35 mouse cellular contexts compared by ENCODE assay signal in genomic region chr2:91064211-91064610, GRCm38 (mm10). TPM values are rescaled to one million over a fixed set of nuclear protein-coding genes. Genes with fewer than 3 reads are reported as not detected.
A peak's percentile ranks its signal among the peaks of the same experiment; 100 is the strongest.
DNase-seq lines count a peak whose midpoint lies in the region; ATAC-seq and TF ChIP-seq lines count a peak whose summit lies in the region.
"Had no signal": no experiment of that assay in that cellular context is flagged by ENCODE, and none has a peak within 500 bp of the region (broad histone marks: within the 10 kb centered on the region; RNA-seq: fewer than 3 reads in every experiment).

No protein-coding gene starts in this region.

- no peak for TF ChIP-seq EP300 in liver, postnatal 0 days (IDR thresholded peaks at IDR 0.05; ENCODE audit: low read depth)

- no peaks in the 10 kb centered on the region for H3K27me3 ChIP-seq in hindbrain, postnatal 0 days (ENCODE audit: insufficient read depth, low read length)
- H3K27me3 ChIP-seq in hindbrain, embryonic 12.5 days = no peaks in the 10 kb centered on the region
- no peaks in the 10 kb centered on the region for H3K27me3 ChIP-seq in liver, postnatal 0 days (ENCODE audit: insufficient read depth, low read length)
- H3K27me3 ChIP-seq in liver, embryonic 11.5 days (replicated peaks; ENCODE audit: control insufficient read depth, insufficient read depth, low read length) = no peaks in the 10 kb centered on the region
- H3K27me3 ChIP-seq in E14TG2a.4 (ENCODE audit: insufficient read depth, low read length) = 0 out of 2 replicates have a peak, but pooled peaks cover 6% of the 10 kb centered on the region
- H3K27me3 ChIP-seq: embryonic facial prominence, embryonic 15.5 days; forebrain, embryonic 12.5 days; heart, embryonic 12.5 days; limb, embryonic 13.5 days; lung, embryonic 15.5 days; megakaryocyte, embryonic 14.5 days; midbrain, embryonic 13.5 days; stomach, embryonic 15.5 days had no signal

- H3K4me3 ChIP-seq in hindbrain, postnatal 0 days (ENCODE audit: low read length) = no peak overlapping the region
- no peak overlapping the region for H3K4me3 ChIP-seq in hindbrain, embryonic 12.5 days
- H3K4me3 ChIP-seq in liver, postnatal 0 days (ENCODE audit: low read depth, low read length) = no peak overlapping the region
- H3K4me3 ChIP-seq in liver, embryonic 11.5 days (ENCODE audit: low read depth, low read length) = no peak overlapping the region
- no peak overlapping the region for H3K4me3 ChIP-seq in E14TG2a.4 (replicated peaks; ENCODE audit: low read length)
- H3K4me3 ChIP-seq: embryonic facial prominence, embryonic 10.5 days; embryonic facial prominence, embryonic 15.5 days; forebrain, embryonic 12.5 days; heart, embryonic 12.5 days; limb, embryonic 13.5 days; lung, embryonic 15.5 days; megakaryocyte, embryonic 14.5 days; midbrain, embryonic 13.5 days; stomach, embryonic 15.5 days had no signal

- TF ChIP-seq CTCF in hindbrain, postnatal 0 days (IDR thresholded peaks at IDR 0.05; ENCODE audit: low read depth) = peak; percentile 28; the same call in 1 of the 2 replicates
- TF ChIP-seq CTCF in liver, postnatal 0 days (IDR thresholded peaks at IDR 0.05; ENCODE audit: low read depth) = peak; percentile 22; the same call in 1 of the 2 replicates
- peak; percentile 33; the same call in 1 of the 2 replicates for TF ChIP-seq CTCF in E14TG2a.4 (conservative IDR thresholded peaks at IDR 0.05; ENCODE audit: low read length)

- no peak overlapping the region for H3K4me2 ChIP-seq in hindbrain, postnatal 0 days (ENCODE audit: low read depth, low read length)
- H3K4me2 ChIP-seq in hindbrain, embryonic 12.5 days (replicated peaks) = no peak overlapping the region
- H3K4me2 ChIP-seq in liver, postnatal 0 days (ENCODE audit: low read depth, low read length) = no peak overlapping the region
- H3K4me2 ChIP-seq in liver, embryonic 11.5 days = no peak overlapping the region
- H3K4me2 ChIP-seq: embryonic facial prominence, embryonic 15.5 days; forebrain, embryonic 12.5 days; heart, embryonic 12.5 days; hindbrain, embryonic 14.5 days; limb, embryonic 13.5 days; lung, embryonic 15.5 days; midbrain, embryonic 13.5 days; stomach, embryonic 15.5 days had no signal

- ATAC-seq in hindbrain, postnatal 0 days = no peak
- no peak for ATAC-seq in hindbrain, embryonic 12.5 days (ENCODE audit: low FRiP score)
- no peak for ATAC-seq in liver, postnatal 0 days
- ATAC-seq in liver, embryonic 11.5 days (replicated peaks; ENCODE audit: low FRiP score) = no peak
- ATAC-seq: activated CD4-positive, CD25-positive, alpha-beta regulatory T cell, adult 4 months; CD4-positive, CD25-positive, alpha-beta regulatory T cell, adult 4 months; inflammation-experienced regulatory T-cells, adult 6 months; midbrain, embryonic 13.5 days had no signal

- peaks cover 9% of the 10 kb centered on the region for H3K4me1 ChIP-seq in hindbrain, postnatal 0 days (ENCODE audit: insufficient read depth, low read length)
- H3K4me1 ChIP-seq in hindbrain, embryonic 12.5 days = peaks cover 10% of the 10 kb centered on the region
- H3K4me1 ChIP-seq in liver, postnatal 0 days (ENCODE audit: insufficient read depth) = peaks cover 16% of the 10 kb centered on the region
- H3K4me1 ChIP-seq in liver, embryonic 11.5 days (replicated peaks; ENCODE audit: control insufficient read depth, insufficient read depth, low read length) = peaks cover 17% of the 10 kb centered on the region
- peaks cover 67% of the 10 kb centered on the region for H3K4me1 ChIP-seq in E14TG2a.4 (replicated peaks; ENCODE audit: low read depth, low read length)

- no peak for DNase-seq in hindbrain, postnatal 0 days (ENCODE audit: low spot score)
- no peak for DNase-seq in liver, postnatal 0 days
- DNase-seq in liver, embryonic 11.5 days (ENCODE audit: low spot score) = no peak
- DNase-seq in ZHBTc4 (ENCODE audit: low read depth, low spot score) = peak; percentile 66
- no peak for DNase-seq in urinary bladder, adult 18-20 months (ENCODE audit: low spot score in 2 of 2)
- DNase-seq in adrenal gland, adult 18-20 months (ENCODE audit: low spot score in 2 of 2) = no peak
- DNase-seq: adrenal gland, adult 8-10 months; cerebellum, adult 2 months; cerebellum, postnatal 25 days; gastrocnemius, postnatal 25 days; heart, adult 11 months; heart, postnatal 4 days; kidney, adult 18-20 months; kidney, postnatal 4 days; lung, postnatal 36 days; right cerebral cortex, postnatal 25 days; thymus, postnatal 14 days had no signal

- no peaks in the 10 kb centered on the region for H3K9me3 ChIP-seq in hindbrain, postnatal 0 days (ENCODE audit: low read length)
- no peaks in the 10 kb centered on the region for H3K9me3 ChIP-seq in hindbrain, embryonic 12.5 days (replicated peaks)
- no peaks in the 10 kb centered on the region for H3K9me3 ChIP-seq in liver, postnatal 0 days (ENCODE audit: low read length)
- H3K9me3 ChIP-seq in liver, embryonic 11.5 days (ENCODE audit: control insufficient read depth, low read length) = no peaks in the 10 kb centered on the region
- H3K9me3 ChIP-seq in E14TG2a.4 (ENCODE audit: low read length) = no peaks in the 10 kb centered on the region
- H3K9me3 ChIP-seq: embryonic facial prominence, embryonic 10.5 days; embryonic facial prominence, embryonic 15.5 days; forebrain, embryonic 12.5 days; heart, embryonic 12.5 days; limb, embryonic 13.5 days; lung, embryonic 15.5 days; megakaryocyte, embryonic 14.5 days; midbrain, embryonic 13.5 days; stomach, embryonic 15.5 days had no signal

- no peak overlapping the region for H3K27ac ChIP-seq in hindbrain, postnatal 0 days
- H3K27ac ChIP-seq in hindbrain, embryonic 12.5 days = no peak overlapping the region
- H3K27ac ChIP-seq in liver, postnatal 0 days (ENCODE audit: low read depth) = no peak overlapping the region
- H3K27ac ChIP-seq in liver, embryonic 11.5 days (ENCODE audit: low read depth, low read length) = no peak overlapping the region
- H3K27ac ChIP-seq: embryonic facial prominence, embryonic 10.5 days; embryonic facial prominence, embryonic 15.5 days; forebrain, embryonic 12.5 days; hindbrain, embryonic 14.5 days; limb, embryonic 13.5 days; liver, embryonic 14.5 days; lung, embryonic 15.5 days; midbrain, embryonic 13.5 days; stomach, embryonic 15.5 days had no signal

- H3K9ac ChIP-seq in hindbrain, postnatal 0 days (replicated peaks; ENCODE audit: low read length) = no peak overlapping the region
- no peak overlapping the region for H3K9ac ChIP-seq in hindbrain, embryonic 12.5 days
- H3K9ac ChIP-seq in liver, postnatal 0 days (replicated peaks) = no peak overlapping the region
- no peak overlapping the region for H3K9ac ChIP-seq in liver, embryonic 11.5 days (ENCODE audit: low read depth, low read length)
- H3K9ac ChIP-seq: embryonic facial prominence, embryonic 15.5 days; forebrain, embryonic 12.5 days; heart, embryonic 12.5 days; hindbrain, embryonic 14.5 days; limb, embryonic 13.5 days; liver, embryonic 14.5 days; lung, embryonic 15.5 days; midbrain, embryonic 13.5 days; stomach, embryonic 15.5 days had no signal

- peaks cover 24% of the 10 kb centered on the region for H3K36me3 ChIP-seq in hindbrain, postnatal 0 days (ENCODE audit: insufficient read depth, low read length)
- H3K36me3 ChIP-seq in hindbrain, embryonic 12.5 days = peaks cover 65% of the 10 kb centered on the region
- peaks cover 38% of the 10 kb centered on the region for H3K36me3 ChIP-seq in liver, postnatal 0 days (replicated peaks; ENCODE audit: insufficient read depth, low read length)
- H3K36me3 ChIP-seq in liver, embryonic 11.5 days (ENCODE audit: control insufficient read depth, insufficient read depth, low read length) = peaks cover 22% of the 10 kb centered on the region
- H3K36me3 ChIP-seq in E14TG2a.4 (ENCODE audit: insufficient read depth, low read length) = peaks cover 72% of the 10 kb centered on the region

- WGBS in hindbrain, postnatal 0 days = 86% methylated on average over 6 of the region's 6 CpGs
- 86% methylated on average over 6 of the region's 6 CpGs for WGBS in hindbrain, embryonic 12.5 days
- 87% methylated on average over 6 of the region's 6 CpGs for WGBS in liver, postnatal 0 days (ENCODE audit: insufficient replicate concordance)
- WGBS in liver, embryonic 11.5 days = 89% methylated on average over 6 of the region's 6 CpGs

RNA-seq across cellular contexts. Expression of gene Slc39a13, which starts 6.0 kb away (rescaled TPM):
- total RNA-seq in hindbrain, postnatal 0 days (2014; rRNA removed) = 37.1 and 42.7 TPM in 2 replicates
- polyA plus RNA-seq in hindbrain, postnatal 0 days (2015; fragmentation: Nextera tagmentation; extraction: Ambion mirVana) = 22.6 and 24.4 TPM in 2 replicates
- 32.6 and 36.1 TPM in 2 replicates for polyA plus RNA-seq in hindbrain, embryonic 12.5 days (2016; fragmentation: Nextera tagmentation; extraction: Ambion mirVana)
- polyA plus RNA-seq in liver, postnatal 0 days (2015; fragmentation: Nextera tagmentation; extraction: Ambion mirVana) = 7.2 TPM in 2 replicates
- 19.6 and 20.0 TPM in 2 replicates for polyA plus RNA-seq in liver, embryonic 11.5 days (2014; fragmentation: Nextera tagmentation; extraction: Ambion mirVana)
- 10 to 100 TPM; 25.1 to 30.4 TPM for total RNA-seq in adrenal gland, adult 18-20 months (2021)

RNA-seq across cellular contexts. Expression of gene Psmc3, which starts 10.4 kb away (rescaled TPM):
- 154 and 160 TPM in 2 replicates for total RNA-seq in hindbrain, postnatal 0 days (2014; rRNA removed)
- polyA plus RNA-seq in hindbrain, postnatal 0 days (2015; fragmentation: Nextera tagmentation; extraction: Ambion mirVana) = 249 and 261 TPM in 2 replicates
- polyA plus RNA-seq in hindbrain, embryonic 12.5 days (2016; fragmentation: Nextera tagmentation; extraction: Ambion mirVana) = 274 and 282 TPM in 2 replicates
- 109 and 112 TPM in 2 replicates for polyA plus RNA-seq in liver, postnatal 0 days (2015; fragmentation: Nextera tagmentation; extraction: Ambion mirVana)
- polyA plus RNA-seq in liver, embryonic 11.5 days (2014; fragmentation: Nextera tagmentation; extraction: Ambion mirVana) = 324 and 347 TPM in 2 replicates
- total RNA-seq in adrenal gland, adult 18-20 months (2021) = 100 to 1,000 TPM; 197 to 212 TPM

RNA-seq across cellular contexts. Expression of gene Spi1, which starts 18.0 kb away (rescaled TPM):
- total RNA-seq in hindbrain, postnatal 0 days (2014; rRNA removed) = 3.0 and 8.5 TPM in 2 replicates
- polyA plus RNA-seq in hindbrain, postnatal 0 days (2015; fragmentation: Nextera tagmentation; extraction: Ambion mirVana) = 4.5 and 4.9 TPM in 2 replicates
- 4.2 and 4.6 TPM in 2 replicates for polyA plus RNA-seq in hindbrain, embryonic 12.5 days (2016; fragmentation: Nextera tagmentation; extraction: Ambion mirVana)
- polyA plus RNA-seq in liver, postnatal 0 days (2015; fragmentation: Nextera tagmentation; extraction: Ambion mirVana) = 31.7 and 35.5 TPM in 2 replicates
- polyA plus RNA-seq in liver, embryonic 11.5 days (2014; fragmentation: Nextera tagmentation; extraction: Ambion mirVana) = 19.5 and 22.7 TPM in 2 replicates
- 1 to 10 TPM; 5.3 to 9.9 TPM for total RNA-seq in adrenal gland, adult 18-20 months (2021)
- polyA plus RNA-seq: activated CD4-positive, CD25-positive, alpha-beta regulatory T cell, adult 4 months had no signal

RNA-seq across cellular contexts. Expression of gene Rapsn, which starts 28.8 kb away (rescaled TPM):
- 0.22 TPM in 1 of 2 replicates, not detected in the other for total RNA-seq in hindbrain, postnatal 0 days (2014; rRNA removed)
- polyA plus RNA-seq in hindbrain, postnatal 0 days (2015; fragmentation: Nextera tagmentation; extraction: Ambion mirVana) = 0.88 and 1.1 TPM in 2 replicates
- 2.5 and 4.1 TPM in 2 replicates for polyA plus RNA-seq in hindbrain, embryonic 12.5 days (2016; fragmentation: Nextera tagmentation; extraction: Ambion mirVana)
- 1.6 and 1.8 TPM in 2 replicates for polyA plus RNA-seq in liver, postnatal 0 days (2015; fragmentation: Nextera tagmentation; extraction: Ambion mirVana)
- polyA plus RNA-seq in liver, embryonic 11.5 days (2014; fragmentation: Nextera tagmentation; extraction: Ambion mirVana) = 1.4 and 2.0 TPM in 2 replicates
- total RNA-seq in adrenal gland, adult 18-20 months (2021) = 1 to 10 TPM in 1 of 2 experiments, under 1 TPM in 1; 0.93 to 1.6 TPM

RNA-seq across cellular contexts. Expression of gene Mybpc3, which starts 53.7 kb away (rescaled TPM):
- 0.25 and 0.37 TPM in 2 replicates for total RNA-seq in hindbrain, postnatal 0 days (2014; rRNA removed)
- polyA plus RNA-seq in hindbrain, postnatal 0 days (2015; fragmentation: Nextera tagmentation; extraction: Ambion mirVana) = 0.13 and 0.23 TPM in 2 replicates
- polyA plus RNA-seq in hindbrain, embryonic 12.5 days (2016; fragmentation: Nextera tagmentation; extraction: Ambion mirVana) = 0.28 and 0.30 TPM in 2 replicates
- polyA plus RNA-seq in liver, postnatal 0 days (2015; fragmentation: Nextera tagmentation; extraction: Ambion mirVana) = 0.04 TPM in 2 replicates
- polyA plus RNA-seq in liver, embryonic 11.5 days (2014; fragmentation: Nextera tagmentation; extraction: Ambion mirVana) = 1.2 and 5.0 TPM in 2 replicates
- total RNA-seq in adrenal gland, adult 18-20 months (2021) = under 1 TPM; 0.07 to 0.19 TPM
- total RNA-seq: gastrocnemius, adult 18-20 months; gastrocnemius, postnatal 25 days had no signal
- polyA plus RNA-seq: activated CD4-positive, CD25-positive, alpha-beta regulatory T cell, adult 4 months; CD4-positive, CD25-positive, alpha-beta regulatory T cell, adult 4 months; hindbrain, embryonic 14.5 days; inflammation-experienced regulatory T-cells, adult 6 months; limb, embryonic 13.5 days; midbrain, embryonic 13.5 days; neural tube, embryonic 14.5 days had no signal
